Mouse (Mus musculus): ENCODE measurements around the gene Adam21. TPM values are rescaled to one million over a fixed set of nuclear protein-coding genes. Genes with fewer than 3 reads are reported as not detected.
A peak's percentile ranks its signal among the peaks of the same experiment; 100 is the strongest.

Gene Adam21
- 0.29 and 0.66 TPM in 2 replicates for polyA plus RNA-seq (2016; fragmentation: Nextera tagmentation; extraction: Ambion mirVana)

DNA sequence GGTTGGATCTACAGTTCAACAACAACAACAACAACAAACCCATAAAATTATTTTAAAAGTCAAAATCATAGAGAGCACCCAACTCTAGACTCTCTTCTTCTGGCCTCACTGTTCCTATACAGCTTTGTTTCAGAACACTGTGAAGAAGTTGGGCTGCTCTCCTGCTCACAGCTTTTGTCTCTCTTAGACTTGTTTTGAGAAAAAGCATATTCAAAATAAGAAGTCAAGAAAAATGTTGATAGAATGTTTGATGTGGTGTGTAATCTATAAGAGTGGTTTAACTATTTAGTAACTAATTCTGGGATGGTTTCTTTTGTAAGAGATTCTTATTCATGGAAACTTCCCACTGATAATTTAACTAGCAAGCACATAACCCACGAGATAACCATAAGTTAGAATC is at the start of gene Adam21:
Gene Adam21 (minus strand): TSS at position 101 of the 400 bp plus-strand sequence.
- H3K36me3 ChIP-seq: peaks cover 16% of the 10 kb centered on the region; the same call in 1 of the 2 replicates
- H3K9me3 ChIP-seq: no peaks in the 10 kb centered on the region
- H3K4me2 ChIP-seq (replicated peaks): no peak within 1 kb of the TSS
- H3K9ac ChIP-seq: no peak within 1 kb of the TSS
- no peak within 1 kb of the TSS for H3K27ac ChIP-seq
- H3K4me3 ChIP-seq: no peak within 1 kb of the TSS
- WGBS: 91% methylated on average over 1 of the region's 1 CpGs
- H3K27me3 ChIP-seq: no peaks in the 10 kb centered on the region
- no peaks in the 10 kb centered on the region for H3K4me1 ChIP-seq
- ATAC-seq (ENCODE audit: insufficient number of reproducible peaks, insufficient read depth, low FRiP score, low TSS enrichment): no peak

DNA sequence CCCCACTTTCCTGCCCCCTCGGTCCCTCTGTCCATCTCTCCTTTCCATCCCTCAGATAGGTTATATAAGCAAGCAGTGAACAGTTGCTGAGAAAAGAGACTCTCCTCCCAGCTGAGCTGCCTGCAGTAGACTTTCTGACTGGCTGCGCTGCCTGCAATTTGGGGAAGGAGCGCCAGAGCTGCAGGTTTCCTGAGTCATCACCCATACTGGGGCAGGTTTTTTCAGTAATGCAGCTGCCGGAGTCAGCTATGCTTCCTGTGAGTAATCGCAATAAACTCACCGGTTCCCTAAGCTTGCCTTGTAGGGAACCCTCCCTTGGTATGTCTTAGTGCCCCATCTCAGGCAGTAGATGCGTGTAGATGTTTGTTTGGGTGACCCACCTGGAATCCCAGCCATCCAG is 48.7 kb upstream of the Adam21 start:
- H3K9ac ChIP-seq: no peak overlapping the region
- H3K4me3 ChIP-seq: no peak overlapping the region
- no peaks in the 10 kb centered on the region for H3K4me1 ChIP-seq
- H3K27ac ChIP-seq: no peak overlapping the region
- no peaks in the 10 kb centered on the region for H3K9me3 ChIP-seq
- 72% methylated on average over 7 of the region's 7 CpGs for WGBS
- no peak for ATAC-seq (ENCODE audit: insufficient number of reproducible peaks, insufficient read depth, low FRiP score, low TSS enrichment)
- no peaks in the 10 kb centered on the region for H3K27me3 ChIP-seq
- no peaks in the 10 kb centered on the region for H3K36me3 ChIP-seq
- no peak overlapping the region for H3K4me2 ChIP-seq (replicated peaks)

GRCm38 (mm10) chr12:81615807-81616206 is 47.5 kb upstream of the Adam21 start:
- Histone ChIP-seq H3K27ac (no peak overlapping the region), H3K9me3 (no peaks in the 10 kb centered on the region), H3K4me2 (replicated peaks) (no peak overlapping the region), H3K4me1 (no peaks in the 10 kb centered on the region), H3K36me3 (no peaks in the 10 kb centered on the region), H3K4me3 (no peak overlapping the region), H3K27me3 (no peaks in the 10 kb centered on the region), H3K9ac (no peak overlapping the region)
- ATAC-seq (ENCODE audit: insufficient number of reproducible peaks, insufficient read depth, low FRiP score, low TSS enrichment): no peak
- 77% methylated on average over 6 of the region's 6 CpGs for WGBS

DNA sequence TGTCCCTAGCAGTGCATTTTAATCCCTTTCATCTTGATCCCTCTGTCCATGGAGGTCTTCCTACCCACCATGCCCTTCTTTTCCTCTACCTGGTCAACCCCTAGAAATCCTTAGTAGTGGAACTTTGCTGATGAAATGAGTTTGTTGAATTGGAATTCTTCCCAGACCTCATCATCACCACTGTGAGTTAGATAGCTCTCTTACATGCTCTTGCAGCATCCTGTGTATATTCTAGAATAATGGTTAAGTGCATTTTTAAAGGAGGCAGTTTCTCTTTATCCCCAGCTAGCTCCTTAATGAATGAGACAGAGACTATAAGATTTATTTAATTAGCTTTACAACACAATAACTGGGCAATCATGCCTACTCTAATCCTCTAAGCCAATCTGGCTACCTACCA is 41.2 kb upstream of the Adam21 start:
- Histone ChIP-seq H3K4me2 (replicated peaks) (no peak overlapping the region), H3K9me3 (no peaks in the 10 kb centered on the region), H3K36me3 (no peaks in the 10 kb centered on the region), H3K27me3 (no peaks in the 10 kb centered on the region), H3K27ac (no peak overlapping the region), H3K4me3 (no peak overlapping the region), H3K9ac (no peak overlapping the region), H3K4me1 (no peaks in the 10 kb centered on the region)
- ATAC-seq (ENCODE audit: insufficient number of reproducible peaks, insufficient read depth, low FRiP score, low TSS enrichment): no peak

- Histone ChIP-seq H3K36me3 (no peaks in the 10 kb centered on the region), H3K4me2 (replicated peaks) (no peak overlapping the region), H3K4me1 (no peaks in the 10 kb centered on the region), H3K9ac (no peak overlapping the region), H3K27ac (no peak overlapping the region), H3K27me3 (no peaks in the 10 kb centered on the region), H3K9me3 (no peaks in the 10 kb centered on the region), H3K4me3 (no peak overlapping the region)
- no peak for ATAC-seq (ENCODE audit: insufficient number of reproducible peaks, insufficient read depth, low FRiP score, low TSS enrichment)
- 52% methylated on average over 5 of the region's 5 CpGs for WGBS
These were observed 36.9 kb upstream of the Adam21 start for GRCm38 (mm10) chr12:81604995-81605784.

DNA sequence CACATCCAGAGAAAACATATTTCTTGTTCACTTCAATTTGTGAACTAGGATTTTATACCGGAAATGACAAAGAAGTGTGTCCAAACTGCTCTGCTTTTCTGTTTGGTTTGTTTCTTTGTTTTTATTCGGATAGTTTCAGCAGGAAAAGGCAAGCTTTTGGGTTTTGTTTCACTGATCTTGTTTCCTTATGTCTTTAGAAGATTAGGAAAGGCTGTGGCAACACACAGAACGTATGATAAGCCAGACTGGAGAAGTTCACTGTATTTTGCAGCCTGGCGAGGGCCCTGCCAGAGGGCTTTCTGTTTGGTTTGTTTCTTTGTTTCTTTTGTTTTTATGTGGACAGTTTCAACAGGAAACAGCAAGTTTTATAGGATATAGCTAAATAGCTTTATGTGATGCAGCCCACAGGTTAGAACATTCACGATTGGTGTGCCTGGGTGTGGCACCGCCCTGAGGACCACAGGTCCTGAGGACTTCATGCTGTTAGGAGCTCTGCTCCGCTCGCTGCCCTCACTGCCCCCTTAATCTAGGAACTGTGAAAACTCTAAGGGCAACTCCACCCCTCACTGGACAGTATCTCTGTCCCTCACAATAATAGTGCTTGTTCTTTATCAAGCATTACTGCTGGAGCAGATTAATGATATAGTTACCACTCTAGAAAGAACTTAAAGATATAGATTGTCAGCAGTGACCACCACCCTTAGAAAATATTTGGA is 28.4 kb upstream of the Adam21 start:
- no peaks in the 10 kb centered on the region for H3K36me3 ChIP-seq
- no peak overlapping the region for H3K27ac ChIP-seq
- no peaks in the 10 kb centered on the region for H3K9me3 ChIP-seq
- H3K4me3 ChIP-seq: no peak overlapping the region
- H3K4me1 ChIP-seq: peaks cover 7% of the 10 kb centered on the region; the same call in 1 of the 2 replicates
- no peaks in the 10 kb centered on the region for H3K27me3 ChIP-seq
- H3K9ac ChIP-seq: no peak overlapping the region
- no peak for ATAC-seq (ENCODE audit: insufficient number of reproducible peaks, insufficient read depth, low FRiP score, low TSS enrichment)
- 75% methylated on average over 8 of the region's 8 CpGs for WGBS
- H3K4me2 ChIP-seq (replicated peaks): no peak overlapping the region

GRCm38 (mm10) chr12:81594902-81595671 is 26.8 kb upstream of the Adam21 start, which contains the start of gene Med6:
TSS of gene Med6 (minus strand) at chr12:81595008.
- H3K4me2 ChIP-seq (replicated peaks): peak within 1 kb of the TSS; percentile 69
- peaks cover 10% of the 10 kb centered on the region for H3K36me3 ChIP-seq

DNA sequence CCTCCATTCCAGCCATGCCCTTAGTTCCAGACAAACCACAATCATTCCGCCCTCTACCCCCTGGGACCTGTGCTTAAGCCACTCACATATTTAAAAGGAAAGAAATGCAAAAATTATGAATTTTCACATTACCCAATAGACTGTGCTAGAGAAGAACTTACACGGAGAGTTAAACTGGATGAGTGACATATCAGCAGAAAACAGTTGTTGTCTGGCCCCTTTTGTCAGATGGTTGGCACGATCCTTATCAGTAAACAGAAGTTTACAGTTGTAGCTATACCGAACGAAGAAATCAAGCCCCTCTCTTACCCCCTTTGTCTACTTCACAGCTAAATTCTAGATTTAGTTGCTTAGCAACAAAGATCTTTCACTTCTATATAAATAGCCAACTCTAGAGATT is 343 bp downstream of the Adam21 start:
- no peak overlapping the region for H3K9ac ChIP-seq
- no peak overlapping the region for H3K27ac ChIP-seq
- peaks cover 13% of the 10 kb centered on the region; the same call in 1 of the 2 replicates for H3K36me3 ChIP-seq
- H3K27me3 ChIP-seq: no peaks in the 10 kb centered on the region
- 92% methylated on average over 5 of the region's 5 CpGs for WGBS
- H3K9me3 ChIP-seq: no peaks in the 10 kb centered on the region
- no peak overlapping the region for H3K4me2 ChIP-seq (replicated peaks)
- ATAC-seq (ENCODE audit: insufficient number of reproducible peaks, insufficient read depth, low FRiP score, low TSS enrichment): no peak
- no peak overlapping the region for H3K4me3 ChIP-seq
- no peaks in the 10 kb centered on the region for H3K4me1 ChIP-seq

More at GRCm38 (mm10) chr12:81594902-81595671, 26.8 kb upstream of the Adam21 start, which contains the start of gene Med6:
- Histone ChIP-seq H3K27me3 (no peaks in the 10 kb centered on the region), H3K4me3 (peak within 1 kb of the TSS; percentile 75), H3K4me1 (peaks cover 7% of the 10 kb centered on the region; the same call in 1 of the 2 replicates), H3K9me3 (no peaks in the 10 kb centered on the region), H3K9ac (peak within 1 kb of the TSS; percentile 74), H3K27ac (0 out of 2 replicates have a peak within 1 kb of the TSS, but pooled peaks have one; percentile 46)
- 4% methylated on average over 36 of the region's 36 CpGs for WGBS
- ATAC-seq (ENCODE audit: insufficient number of reproducible peaks, insufficient read depth, low FRiP score, low TSS enrichment): peak; percentile 92

- Histone ChIP-seq H3K9me3 (no peaks in the 10 kb centered on the region), H3K4me2 (replicated peaks) (no peak overlapping the region), H3K4me3 (no peak overlapping the region), H3K4me1 (no peaks in the 10 kb centered on the region), H3K9ac (no peak overlapping the region), H3K36me3 (no peaks in the 10 kb centered on the region), H3K27ac (no peak overlapping the region), H3K27me3 (no peaks in the 10 kb centered on the region)
- 96% methylated on average over 3 of the region's 3 CpGs for WGBS
- no peak for ATAC-seq (ENCODE audit: insufficient number of reproducible peaks, insufficient read depth, low FRiP score, low TSS enrichment)
These were observed 4.1 kb downstream of the Adam21 start for GRCm38 (mm10) chr12:81564173-81564572.

GRCm38 (mm10) chr12:81549286-81549685 is 19.0 kb downstream of the Adam21 start:
- H3K9ac ChIP-seq: no peak overlapping the region
- H3K27ac ChIP-seq: no peak overlapping the region
- 88% methylated on average over 3 of the region's 3 CpGs for WGBS

GRCm38 (mm10) chr12:81547163-81547562 is 21.1 kb downstream of the Adam21 start:
- 67% methylated on average over 4 of the region's 4 CpGs for WGBS

More at GRCm38 (mm10) chr12:81549286-81549685, 19.0 kb downstream of the Adam21 start:
- ATAC-seq (ENCODE audit: insufficient number of reproducible peaks, insufficient read depth, low FRiP score, low TSS enrichment): no peak
- H3K36me3 ChIP-seq: no peaks in the 10 kb centered on the region
- H3K27me3 ChIP-seq: no peaks in the 10 kb centered on the region
- H3K9me3 ChIP-seq: no peaks in the 10 kb centered on the region
- H3K4me3 ChIP-seq: no peak overlapping the region
- no peak overlapping the region for H3K4me2 ChIP-seq (replicated peaks)
- no peaks in the 10 kb centered on the region for H3K4me1 ChIP-seq

More at GRCm38 (mm10) chr12:81547163-81547562, 21.1 kb downstream of the Adam21 start:
- no peaks in the 10 kb centered on the region for H3K27me3 ChIP-seq
- H3K4me2 ChIP-seq (replicated peaks): no peak overlapping the region
- no peaks in the 10 kb centered on the region for H3K9me3 ChIP-seq
- ATAC-seq (ENCODE audit: insufficient number of reproducible peaks, insufficient read depth, low FRiP score, low TSS enrichment): no peak
- no peaks in the 10 kb centered on the region for H3K4me1 ChIP-seq
- no peak overlapping the region for H3K27ac ChIP-seq
- no peak overlapping the region for H3K9ac ChIP-seq
- H3K4me3 ChIP-seq: no peak overlapping the region
- no peaks in the 10 kb centered on the region for H3K36me3 ChIP-seq
